Mouse (Mus musculus) left cerebral cortex, postnatal 4 days (tissue): ENCODE results near the gene Tapbp. TPM values are rescaled to one million over a fixed set of nuclear protein-coding genes. Genes with fewer than 3 reads are reported as not detected.
A peak's percentile ranks its signal among the peaks of the same experiment; 100 is the strongest.

Experiments used
- DNase-seq: peaks from one replicate; pipeline ENCODE4 v3.0.0-alpha.2; 2022
- intact Hi-C: fragments of 180-260 bp; cut with DNase I; formaldehyde crosslinking; loops from one replicate; pipeline ENCODE4 v1.15.1; 2025
- microRNA-seq: library from miRNA; unstranded; fragments of <30 nt; microRNA quantifications from one replicate; pipeline ENCODE4 v1.2.0, GENCODE M21; 2022
- total RNA-seq, 2 experiments: library from RNA; stranded (reverse); gene quantifications; 2 replicates each; pipeline ENCODE4 v1.2.3; 2021

The Tapbp gene
- total RNA-seq, 2 experiments from 2014 or later, result 45.5 to 56.6 TPM

GRCm38 (mm10) chr17:33959948-33960347 is 44.2 kb downstream of the Tapbp start:
- intact Hi-C loops, result loop anchor here (2.0 to 5.0 kb wide), 2 partner anchors 62 to 1319 kb away; partner anchors contain the start of gene Ring1
- no peak for DNase-seq

- no peak for DNase-seq
- intact Hi-C loops, result no loop called here
Measured at GRCm38 (mm10) chr17:33962876-33963275, 47.2 kb downstream of the Tapbp start.

GRCm38 (mm10) chr17:33965082-33965845 is 49.6 kb downstream of the Tapbp start:
- intact Hi-C loops, result no loop called here
- DNase-seq, result no peak

GRCm38 (mm10) chr17:33965846-33966550 is 50.3 kb downstream of the Tapbp start:
- intact Hi-C loops, result no loop called here
- DNase-seq, result no peak

GRCm38 (mm10) chr17:33968489-33968888 is 52.8 kb downstream of the Tapbp start:
- intact Hi-C loops, result no loop called here
- DNase-seq, result peak; percentile 77

- no peak for DNase-seq
- intact Hi-C loops, result no loop called here
Measured at GRCm38 (mm10) chr17:33968927-33969326, 53.2 kb downstream of the Tapbp start.

GRCm38 (mm10) chr17:33969394-33969793 is 53.7 kb downstream of the Tapbp start:
- no peak for DNase-seq
- intact Hi-C loops, result no loop called here

- intact Hi-C loops, result loop anchor here (5.0 kb wide), 1 partner anchor 1300 kb away; no protein-coding TSS in a partner anchor
- DNase-seq, result no peak
Measured at GRCm38 (mm10) chr17:33972691-33973090, 57.0 kb downstream of the Tapbp start.

- no peak for DNase-seq
- intact Hi-C loops, result loop anchor here (5.0 kb wide), 1 partner anchor 1299 kb away; no protein-coding TSS in a partner anchor
Measured at GRCm38 (mm10) chr17:33973572-33973971, 57.9 kb downstream of the Tapbp start.

- no peak for DNase-seq
- intact Hi-C loops, result no loop called here
Measured at GRCm38 (mm10) chr17:33977861-33978557, 62.3 kb downstream of the Tapbp start.

- intact Hi-C loops, result no loop called here
- no peak for DNase-seq
Measured at GRCm38 (mm10) chr17:33978631-33979031, 62.9 kb downstream of the Tapbp start.

Small RNA genes lying within 50 kb of the gene (microRNA-seq; reads per million reads assigned to microRNA genes)
- gene Gm27740, result not detected

Other genes starting within 250 kb of the Tapbp start
- gene Hnrnpm, start 229.0 kb upstream of the Tapbp start, total RNA-seq, result 100 to 1,000 TPM; 178 to 195 TPM
- gene March2, start 197.2 kb upstream of the Tapbp start, total RNA-seq, result 10 to 100 TPM; 66.9 to 73.5 TPM
- gene Rab11b, start 155.4 kb upstream of the Tapbp start, total RNA-seq, result 100 to 1,000 TPM; 361 to 382 TPM
- 10 to 100 TPM in 1 of 2 experiments, 1 to 10 TPM in 1; 9.7 to 10.8 TPM for gene Angptl4, start 134.1 kb upstream of the Tapbp start, total RNA-seq
- gene Kank3, start 105.4 kb upstream of the Tapbp start, total RNA-seq, result 10 to 100 TPM; 38.6 to 44.1 TPM
- 1,000 to 10,000 TPM; 1,155 to 1,182 TPM for gene Rps28, start 91.3 kb upstream of the Tapbp start, total RNA-seq
- 100 to 1,000 TPM; 214 to 232 TPM for gene Ndufa7, start 91.3 kb upstream of the Tapbp start, total RNA-seq
- gene Cd320, start 72.8 kb upstream of the Tapbp start, total RNA-seq, result 10 to 100 TPM; 21.6 to 25.4 TPM
- not detected for gene Gm7029, start 42.1 kb upstream of the Tapbp start, total RNA-seq
- gene Kifc1, start 25.2 kb upstream of the Tapbp start, total RNA-seq, result 1 to 10 TPM; 7.7 to 9.4 TPM
- not detected for gene Platr17, start 10.8 kb upstream of the Tapbp start, total RNA-seq
- gene Daxx, start 6.5 kb upstream of the Tapbp start, total RNA-seq, result 10 to 100 TPM; 37.6 to 39.2 TPM
- 10 to 100 TPM; 33.2 to 36.8 TPM for gene Zbtb22, start within 50 bp of the Tapbp start, total RNA-seq
- gene Rgl2, start 13.6 kb downstream of the Tapbp start, total RNA-seq, result 10 to 100 TPM; 74.1 to 75.5 TPM
- gene Pfdn6, start 24.4 kb downstream of the Tapbp start, total RNA-seq, result 10 to 100 TPM; 90.5 to 96.1 TPM
- gene Wdr46, start 24.8 kb downstream of the Tapbp start, total RNA-seq, result 10 to 100 TPM; 30.1 to 36.6 TPM
- gene B3galt4, start 35.6 kb downstream of the Tapbp start, total RNA-seq, result 1 to 10 TPM; 6.6 to 6.8 TPM
- 10 to 100 TPM; 72.2 to 72.6 TPM for gene Vps52, start 39.9 kb downstream of the Tapbp start, total RNA-seq
- 100 to 1,000 TPM; 557 to 591 TPM for gene Rps18, start 40.1 kb downstream of the Tapbp start, total RNA-seq
- 10 to 100 TPM in 1 of 2 experiments, 1 to 10 TPM in 1; 8.2 to 13.8 TPM for gene H2-K1, start 84.4 kb downstream of the Tapbp start, total RNA-seq
- 10 to 100 TPM; 23.6 to 28.2 TPM for gene Ring1, start 108.8 kb downstream of the Tapbp start, total RNA-seq
- gene H2-Ke6, start 112.2 kb downstream of the Tapbp start, total RNA-seq, result 10 to 100 TPM; 41.6 to 45.2 TPM
- gene Slc39a7, start 115.8 kb downstream of the Tapbp start, total RNA-seq, result 10 to 100 TPM; 96.3 to 98.7 TPM
- gene Rxrb, start 115.9 kb downstream of the Tapbp start, total RNA-seq, result 10 to 100 TPM; 80.7 to 84.9 TPM
- gene Col11a2, start 123.5 kb downstream of the Tapbp start, total RNA-seq, result 1 to 10 TPM; 6.8 to 9.8 TPM
- not detected for gene H2-Oa, start 176.4 kb downstream of the Tapbp start, total RNA-seq
- 10 to 100 TPM; 19.5 to 20.5 TPM for gene H2-DMa, start 203.6 kb downstream of the Tapbp start, total RNA-seq
- 100 to 1,000 TPM; 247 to 267 TPM for gene Brd2, start 206.7 kb downstream of the Tapbp start, total RNA-seq
- gene H2-DMb2, start 227.4 kb downstream of the Tapbp start, total RNA-seq, result under 1 TPM; 0.34 to 0.40 TPM
- under 1 TPM; 0.46 to 0.97 TPM for gene H2-DMb1, start 237.2 kb downstream of the Tapbp start, total RNA-seq